Mouse (Mus musculus): ENCODE results near the gene Zfp458. TPM values are rescaled to one million over a fixed set of nuclear protein-coding genes. Genes with fewer than 3 reads are reported as not detected.

The Zfp458 gene
- polyA plus RNA-seq, 1 experiment from 2014 or later, result 1.5 TPM

Other genes with a start within 250 kb of the Zfp458 start
- gene Zfp712, start 217.3 kb downstream of the Zfp458 start, polyA plus RNA-seq (2014; fragmentation: Nextera tagmentation; extraction: Ambion mirVana), result 5.0 and 5.3 TPM in 2 replicates
- gene Zfp708, start 180.5 kb downstream of the Zfp458 start, polyA plus RNA-seq (2014; fragmentation: Nextera tagmentation; extraction: Ambion mirVana), result 8.4 and 8.5 TPM in 2 replicates
- 2.9 and 4.0 TPM in 2 replicates for gene Gm28557, start 169.9 kb downstream of the Zfp458 start, polyA plus RNA-seq (2014; fragmentation: Nextera tagmentation; extraction: Ambion mirVana)
- gene Rslcan18, start 162.2 kb downstream of the Zfp458 start, polyA plus RNA-seq (2014; fragmentation: Nextera tagmentation; extraction: Ambion mirVana), result 0.29 and 0.31 TPM in 2 replicates
- gene Zfp759, start 156.8 kb downstream of the Zfp458 start, polyA plus RNA-seq (2014; fragmentation: Nextera tagmentation; extraction: Ambion mirVana), result 2.1 and 2.3 TPM in 2 replicates
- 4.6 and 5.2 TPM in 2 replicates for gene Rsl1, start 105.3 kb downstream of the Zfp458 start, polyA plus RNA-seq (2014; fragmentation: Nextera tagmentation; extraction: Ambion mirVana)
- gene Zfp455, start 84.0 kb downstream of the Zfp458 start, polyA plus RNA-seq (2014; fragmentation: Nextera tagmentation; extraction: Ambion mirVana), result 2.1 and 2.3 TPM in 2 replicates
- 0.36 and 0.56 TPM in 2 replicates for gene Zfp457, start 28.0 kb upstream of the Zfp458 start, polyA plus RNA-seq (2014; fragmentation: Nextera tagmentation; extraction: Ambion mirVana)
- gene Zfp595, start 54.1 kb upstream of the Zfp458 start, polyA plus RNA-seq (2014; fragmentation: Nextera tagmentation; extraction: Ambion mirVana), result 1.7 and 2.3 TPM in 2 replicates
- 1.6 and 2.1 TPM in 2 replicates for gene Gm28044, start 82.1 kb upstream of the Zfp458 start, polyA plus RNA-seq (2014; fragmentation: Nextera tagmentation; extraction: Ambion mirVana)
- gene Zfp953, start 82.1 kb upstream of the Zfp458 start, polyA plus RNA-seq (2014; fragmentation: Nextera tagmentation; extraction: Ambion mirVana), result 0.95 and 1.1 TPM in 2 replicates
- gene Gm28041, start 97.3 kb upstream of the Zfp458 start, polyA plus RNA-seq (2014; fragmentation: Nextera tagmentation; extraction: Ambion mirVana), result not detected in 2 replicates
- 0.79 and 0.81 TPM in 2 replicates for gene Zfp456, start 97.3 kb upstream of the Zfp458 start, polyA plus RNA-seq (2014; fragmentation: Nextera tagmentation; extraction: Ambion mirVana)
- gene Zfp429, start 121.4 kb upstream of the Zfp458 start, polyA plus RNA-seq (2014; fragmentation: Nextera tagmentation; extraction: Ambion mirVana), result 3.7 and 4.4 TPM in 2 replicates
- gene Zfp459, start 143.0 kb upstream of the Zfp458 start, polyA plus RNA-seq (2014; fragmentation: Nextera tagmentation; extraction: Ambion mirVana), result 0.56 and 0.76 TPM in 2 replicates
- gene Zfp874a, start 173.2 kb upstream of the Zfp458 start, polyA plus RNA-seq (2014; fragmentation: Nextera tagmentation; extraction: Ambion mirVana), result 5.2 and 6.0 TPM in 2 replicates
- 0.79 and 0.84 TPM in 2 replicates for gene Zfp874b, start 205.8 kb upstream of the Zfp458 start, polyA plus RNA-seq (2014; fragmentation: Nextera tagmentation; extraction: Ambion mirVana)
- gene Zfp58, start 222.1 kb upstream of the Zfp458 start, polyA plus RNA-seq (2014; fragmentation: Nextera tagmentation; extraction: Ambion mirVana), result 14.3 and 15.3 TPM in 2 replicates
- gene Gm26965, start 247.7 kb upstream of the Zfp458 start, polyA plus RNA-seq (2014; fragmentation: Nextera tagmentation; extraction: Ambion mirVana), result 0.19 TPM in 1 of 2 replicates, not detected in the other
- gene Zfp87, start 247.7 kb upstream of the Zfp458 start, polyA plus RNA-seq (2014; fragmentation: Nextera tagmentation; extraction: Ambion mirVana), result 27.3 and 29.5 TPM in 2 replicates